Comparison of ENCODE assay signal across 25 mouse cellular contexts in genomic region chr5:77188738-77189137, GRCm38 (mm10).
"Had no signal": no experiment of that assay in that cellular context is flagged by ENCODE, and none has a peak within 500 bp of the region (broad histone marks: within the 10 kb centered on the region; RNA-seq: fewer than 3 reads in every experiment).

No protein-coding gene starts in this region.

- H3K4me1 ChIP-seq: heart, embryonic 13.5 days; hindbrain, embryonic 13.5 days; hindbrain, embryonic 15.5 days; kidney, embryonic 15.5 days; limb, embryonic 10.5 days; limb, embryonic 12.5 days; liver, embryonic 13.5 days; liver, embryonic 15.5 days had no signal

- H3K27ac ChIP-seq: heart, embryonic 13.5 days; heart, embryonic 15.5 days; hindbrain, embryonic 13.5 days; hindbrain, embryonic 15.5 days; hindbrain, postnatal 0 days; kidney, embryonic 15.5 days; kidney, postnatal 0 days; limb, embryonic 10.5 days; limb, embryonic 12.5 days; liver, embryonic 13.5 days; liver, embryonic 15.5 days had no signal

- H3K36me3 ChIP-seq: heart, embryonic 13.5 days; heart, embryonic 15.5 days; hindbrain, embryonic 13.5 days; hindbrain, embryonic 15.5 days; kidney, embryonic 15.5 days; limb, embryonic 10.5 days; limb, embryonic 12.5 days; liver, embryonic 13.5 days; liver, embryonic 15.5 days had no signal

- H3K9me3 ChIP-seq: hindbrain, embryonic 15.5 days; kidney, embryonic 15.5 days; limb, embryonic 10.5 days; liver, embryonic 13.5 days; liver, embryonic 15.5 days had no signal

- ATAC-seq: hindbrain, postnatal 0 days; intestine, embryonic 16.5 days had no signal

- H3K4me3 ChIP-seq: heart, embryonic 13.5 days; heart, embryonic 15.5 days; hindbrain, embryonic 13.5 days; hindbrain, embryonic 15.5 days; kidney, embryonic 15.5 days; limb, embryonic 10.5 days; limb, embryonic 12.5 days; liver, embryonic 13.5 days; liver, embryonic 15.5 days had no signal

- H3K9ac ChIP-seq: heart, embryonic 13.5 days; heart, embryonic 15.5 days; hindbrain, embryonic 13.5 days; hindbrain, embryonic 15.5 days; kidney, embryonic 15.5 days; limb, embryonic 12.5 days; liver, embryonic 13.5 days; liver, embryonic 15.5 days had no signal

- DNase-seq: gastrocnemius, postnatal 14 days; gastrocnemius, postnatal 36 days; heart, adult 18-20 months; heart, postnatal 14 days; heart, postnatal 36 days; kidney, adult 11 months; kidney, adult 2 months; kidney, adult 9 months; kidney, postnatal 14 days; kidney, postnatal 36 days; layer of hippocampus, adult 9-11 months; layer of hippocampus, postnatal 36 days; liver; liver, embryonic 13.5 days had no signal

- H3K27me3 ChIP-seq: heart, embryonic 13.5 days; heart, embryonic 15.5 days; hindbrain, embryonic 13.5 days; hindbrain, embryonic 15.5 days; kidney, embryonic 15.5 days; limb, embryonic 12.5 days; liver, embryonic 13.5 days; liver, embryonic 15.5 days had no signal
